Mouse (Mus musculus) kidney, adult 2 months (tissue): ENCODE measurements at regions not wholly inside any gene's neighbourhood (a gene's known extent, or its start where the extent isn't known, plus 50 kb on each side); places are given as distances from the start of the nearest gene placed in this dataset.

Experiments
- DNase-seq: peaks from one replicate; pipeline ENCODE4 v3.0.0; 2021
- H3K27ac ChIP-seq: fragments of 200-500 bp; 2 replicates; pipeline ENCODE4 v1.5.1; 2012; ENCODE audit warnings: low read depth, low read length, control low read depth, inconsistent platforms; ENCODE audit not compliant: insufficient read depth
- H3K27me3 ChIP-seq: fragments of 200-500 bp; replicated peaks from 2 replicates; pipeline ENCODE4 v1.6.1; 2012; ENCODE audit warnings: mild to moderate bottlenecking, moderate library complexity, low read length, inconsistent platforms; ENCODE audit not compliant: control insufficient read depth, insufficient read depth
- H3K36me3 ChIP-seq: fragments of 200-500 bp; 2 replicates; pipeline ENCODE4 v1.6.1; 2012; ENCODE audit warnings: mild to moderate bottlenecking, moderate library complexity, low read length, inconsistent platforms; ENCODE audit not compliant: control insufficient read depth, insufficient read depth
- H3K4me1 ChIP-seq: fragments of 200-500 bp; 2 replicates; pipeline ENCODE4 v1.6.1; 2011; ENCODE audit warnings: low read length; ENCODE audit not compliant: control insufficient read depth, insufficient read depth
- H3K4me3 ChIP-seq: fragments of 200-500 bp; 2 replicates; pipeline ENCODE4 v1.5.1; 2011; ENCODE audit warnings: mild to moderate bottlenecking, low read depth, low read length, control low read depth; ENCODE audit not compliant: insufficient read depth
- CTCF ChIP-seq: fragments of 200-500 bp; conservative IDR thresholded peaks from 2 replicates; pipeline ENCODE4 v1.5.1; 2011; ENCODE audit warnings: low read depth, mild to moderate bottlenecking, control low read depth, low read length, moderate library complexity, mixed read lengths; ENCODE audit not compliant: insufficient read depth, insufficient read length
- POLR2A ChIP-seq: fragments of 200-500 bp; IDR thresholded peaks from one replicate; pipeline ENCODE4 v1.6.1; 2011; ENCODE audit warnings: low read depth, low read length, control low read depth
- WGBS: fragments of 180-500 bp; shearing (Covaris S2); methylation state at CpG from one replicate; pipeline ENCODE4 v1.1.7; 2018; 5-methylcytosine and 5-hydroxymethylcytosine counted together

DNA sequence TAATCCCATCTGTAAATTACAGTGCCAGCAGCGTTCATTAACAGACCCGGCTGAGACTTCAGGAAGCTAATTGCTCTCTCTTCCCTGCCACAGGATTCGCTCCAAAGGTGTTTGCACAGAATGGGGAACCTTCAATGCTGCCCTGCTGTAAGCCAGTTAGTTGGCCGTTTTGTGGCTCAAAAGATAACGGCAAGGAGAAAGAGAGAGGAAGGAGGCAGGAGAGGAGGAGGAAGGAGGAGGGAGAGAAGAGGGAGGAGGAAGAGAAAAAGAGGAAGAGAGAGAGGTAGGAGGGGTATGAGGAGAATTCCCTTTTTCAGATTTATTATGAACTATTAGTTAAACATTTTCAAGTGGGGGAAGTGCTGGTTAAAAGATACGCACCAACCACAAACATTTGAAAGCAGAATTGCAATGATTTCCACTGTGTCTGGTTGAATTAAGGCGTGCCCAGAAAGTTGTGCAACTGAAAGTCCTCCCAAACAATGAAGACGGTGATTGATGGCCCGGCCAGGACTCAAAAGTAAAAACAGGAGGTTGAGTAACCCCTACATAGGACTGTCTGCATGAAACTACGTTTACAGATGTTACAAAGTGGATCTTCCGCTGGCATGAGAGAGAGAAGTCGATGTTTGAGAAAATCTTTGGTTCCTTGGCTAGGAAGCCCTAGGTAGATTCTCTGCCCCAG is 273.6 kb downstream of the Mreg start:
- WGBS, result 40% methylated on average over 12 of the region's 12 CpGs
- H3K4me1 ChIP-seq, result no peaks in the 10 kb centered on the region; the same call in 1 of the 2 replicates
- no peak overlapping the region for H3K4me3 ChIP-seq
- peak; percentile 4 for DNase-seq
- H3K36me3 ChIP-seq, result no peaks in the 10 kb centered on the region
- H3K27ac ChIP-seq, result no peak overlapping the region
- H3K27me3 ChIP-seq, result no peaks in the 10 kb centered on the region
- TF ChIP-seq POLR2A (no peak), CTCF (no peak)

DNA sequence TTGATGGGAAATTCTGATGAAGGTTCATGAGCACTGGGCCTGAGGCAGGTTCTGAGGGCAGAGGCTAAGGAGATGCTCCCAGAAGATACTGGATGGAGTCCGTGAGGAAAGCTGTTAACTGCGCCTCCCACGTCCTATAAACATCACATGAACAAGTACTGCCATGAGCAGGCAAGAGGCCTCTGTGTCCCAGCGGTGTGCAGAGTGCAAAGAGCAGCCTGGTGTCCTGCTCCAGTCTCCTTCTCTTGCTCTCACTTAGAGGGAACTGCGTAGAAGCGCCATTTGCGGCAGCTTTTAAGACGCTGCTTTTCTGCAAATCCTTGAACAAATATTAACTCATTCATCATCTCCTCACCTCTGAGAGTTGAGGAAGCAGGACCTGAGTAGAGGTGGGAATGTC is 274.2 kb downstream of the Mreg start:
- Histone ChIP-seq H3K27me3 (no peaks in the 10 kb centered on the region), H3K27ac (no peak overlapping the region), H3K36me3 (no peaks in the 10 kb centered on the region), H3K4me1 (no peaks in the 10 kb centered on the region; the same call in 1 of the 2 replicates), H3K4me3 (no peak overlapping the region)
- TF ChIP-seq CTCF, result no peak
- no peak for TF ChIP-seq POLR2A
- peak; percentile 7 for DNase-seq
- WGBS, result 47% methylated on average over 8 of the region's 8 CpGs

- no peak for DNase-seq
- H3K4me3 ChIP-seq, result no peak overlapping the region
- 86% methylated on average over 3 of the region's 3 CpGs for WGBS
- TF ChIP-seq CTCF, result no peak
- TF ChIP-seq POLR2A, result no peak
- no peaks in the 10 kb centered on the region for H3K27me3 ChIP-seq
- H3K27ac ChIP-seq, result no peak overlapping the region
- H3K36me3 ChIP-seq, result no peaks in the 10 kb centered on the region
- no peaks in the 10 kb centered on the region; the same call in 1 of the 2 replicates for H3K4me1 ChIP-seq
These were observed 274.9 kb downstream of the Mreg start for GRCm38 (mm10) chr1:71937168-71937567.

DNA sequence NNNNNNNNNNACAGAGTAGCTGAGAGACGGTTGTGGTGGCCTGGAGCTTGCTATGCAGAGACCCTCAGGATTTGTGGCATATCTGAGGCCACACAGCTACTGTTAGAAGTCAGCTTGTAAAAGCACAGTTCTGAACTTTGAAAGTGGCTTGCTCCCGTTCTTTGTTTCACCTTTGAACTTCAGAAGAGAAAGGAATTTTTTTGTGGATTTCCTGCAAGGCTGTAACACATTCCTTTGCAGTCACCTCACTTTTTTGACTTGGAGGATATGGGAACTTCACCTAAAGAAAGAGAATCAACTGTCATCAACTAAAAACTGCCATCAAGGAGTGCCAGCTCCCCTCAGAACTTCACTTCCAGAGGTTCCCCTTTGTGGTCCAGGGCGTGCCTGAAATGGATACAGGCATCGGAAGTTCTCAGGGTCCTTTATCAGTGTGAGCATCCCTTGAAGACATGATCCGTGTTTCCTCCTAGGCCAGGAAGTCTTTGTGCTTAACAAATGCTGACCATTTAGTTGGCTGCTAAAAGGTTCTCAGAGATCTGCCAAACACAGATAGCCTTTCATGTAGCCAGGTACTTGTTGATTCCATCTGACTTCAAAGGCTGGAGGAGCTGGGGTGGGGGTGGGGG is 275.5 kb downstream of the Mreg start:
- no peak overlapping the region for H3K4me3 ChIP-seq
- H3K36me3 ChIP-seq, result no peaks in the 10 kb centered on the region
- no peaks in the 10 kb centered on the region for H3K27me3 ChIP-seq
- H3K4me1 ChIP-seq, result no peaks in the 10 kb centered on the region; the same call in 1 of the 2 replicates
- TF ChIP-seq POLR2A (no peak), CTCF (no peak)
- WGBS, result 45% methylated on average over 5 of the region's 5 CpGs
- no peak overlapping the region for H3K27ac ChIP-seq
- peak; percentile 24 for DNase-seq

DNA sequence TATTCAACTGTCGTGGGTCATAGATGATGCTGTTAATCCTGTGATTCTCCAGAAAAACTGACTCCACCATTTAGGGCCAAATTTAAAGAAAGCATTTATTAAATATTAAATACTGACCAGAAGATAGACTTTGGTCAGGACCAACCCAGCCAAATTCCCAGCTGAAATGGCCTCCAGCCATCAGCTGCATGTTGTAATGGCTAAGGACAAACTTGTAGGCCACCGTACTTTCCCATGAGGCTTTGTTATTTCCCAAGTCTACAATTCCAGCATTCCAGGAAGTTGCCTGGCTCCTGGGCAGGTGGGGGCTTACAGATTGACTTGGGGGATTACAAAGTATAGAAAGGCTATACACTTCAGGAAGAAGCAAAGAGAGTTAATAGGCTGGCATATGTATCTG is 272.5 kb upstream of the Fn1 start:
- DNase-seq, result peak; percentile 17
- no peak overlapping the region for H3K4me3 ChIP-seq
- no peak overlapping the region for H3K27ac ChIP-seq
- H3K4me1 ChIP-seq, result no peaks in the 10 kb centered on the region
- H3K27me3 ChIP-seq, result no peaks in the 10 kb centered on the region
- TF ChIP-seq CTCF (no peak), POLR2A (no peak)
- no peaks in the 10 kb centered on the region for H3K36me3 ChIP-seq
- WGBS, result 87% methylated on average over 2 of the region's 2 CpGs

DNA sequence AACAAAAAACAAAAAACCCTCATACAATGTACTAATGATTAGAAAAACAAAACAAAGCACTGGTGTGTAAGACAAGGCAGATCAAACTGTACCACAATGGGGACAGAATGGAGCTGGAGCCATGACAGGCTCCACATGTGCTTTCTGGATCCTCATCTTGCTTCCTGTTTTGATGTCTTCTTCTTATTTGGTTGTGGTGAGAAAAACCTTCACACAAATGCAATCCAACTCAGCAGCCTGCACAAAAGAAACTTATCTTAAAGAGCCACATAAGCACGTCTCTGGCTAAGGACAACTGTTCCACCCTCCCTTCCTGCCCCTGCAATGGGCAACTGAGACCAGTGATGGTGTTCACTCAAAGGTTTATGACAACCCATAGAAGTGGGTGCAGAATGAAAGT is 271.9 kb upstream of the Fn1 start:
- H3K27me3 ChIP-seq, result no peaks in the 10 kb centered on the region
- H3K4me1 ChIP-seq, result no peaks in the 10 kb centered on the region
- no peak overlapping the region for H3K4me3 ChIP-seq
- no peaks in the 10 kb centered on the region for H3K36me3 ChIP-seq
- DNase-seq, result no peak
- no peak overlapping the region for H3K27ac ChIP-seq
- no peak for TF ChIP-seq POLR2A
- no peak for TF ChIP-seq CTCF
- 93% methylated on average over 1 of the region's 1 CpGs for WGBS

DNA sequence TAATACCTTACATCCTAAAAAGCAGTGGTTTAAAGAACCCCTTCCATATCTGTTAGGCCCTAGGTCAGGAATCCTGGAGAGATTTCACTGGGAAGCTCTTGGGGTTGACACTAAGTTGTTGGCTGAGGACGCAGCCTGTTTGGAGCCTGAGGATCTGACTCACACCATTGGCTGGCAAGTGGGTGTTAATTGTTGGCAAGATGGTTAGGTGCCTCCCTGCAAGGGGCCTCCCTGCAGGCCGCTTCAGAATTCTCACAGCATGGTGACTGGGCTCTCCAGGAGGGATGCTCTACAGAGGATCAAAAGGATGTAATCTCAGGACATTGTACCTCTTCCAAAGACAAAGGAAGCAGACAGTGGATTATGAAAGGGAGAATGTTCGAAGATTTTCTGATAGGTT is 270.7 kb upstream of the Fn1 start:
- Histone ChIP-seq H3K27ac (no peak overlapping the region), H3K27me3 (no peaks in the 10 kb centered on the region), H3K36me3 (no peaks in the 10 kb centered on the region), H3K4me3 (no peak overlapping the region), H3K4me1 (no peaks in the 10 kb centered on the region)
- WGBS, result 71% methylated on average over 3 of the region's 3 CpGs
- no peak for DNase-seq
- TF ChIP-seq CTCF (no peak), POLR2A (no peak)
